Mouse (Mus musculus) thymus, postnatal 0 days (tissue): ENCODE data around the gene Mnat1. TPM values are rescaled to one million over a fixed set of nuclear protein-coding genes. Genes with fewer than 3 reads are reported as not detected.
"Not testable (repeated sequence)": the region's sequence is repeated elsewhere in the genome, so short reads cannot be mapped to it uniquely, and the experiment has no call there.

Source experiments
- DNase-seq: peaks from one replicate; pipeline ENCODE4 v3.0.0-alpha.2; 2015; ENCODE audit warnings: low spot score
- polyA plus RNA-seq: library from polyadenylated mRNA; unstranded; fragments of >200 nt; fragmentation: Nextera tagmentation; extraction: Ambion mirVana; gene quantifications from 2 replicates; pipeline ENCODE4 v1.2.1, GENCODE M21; 2015

Gene Mnat1
- polyA plus RNA-seq, 1 experiment from 2014 or later = 37.5 TPM

DNA sequence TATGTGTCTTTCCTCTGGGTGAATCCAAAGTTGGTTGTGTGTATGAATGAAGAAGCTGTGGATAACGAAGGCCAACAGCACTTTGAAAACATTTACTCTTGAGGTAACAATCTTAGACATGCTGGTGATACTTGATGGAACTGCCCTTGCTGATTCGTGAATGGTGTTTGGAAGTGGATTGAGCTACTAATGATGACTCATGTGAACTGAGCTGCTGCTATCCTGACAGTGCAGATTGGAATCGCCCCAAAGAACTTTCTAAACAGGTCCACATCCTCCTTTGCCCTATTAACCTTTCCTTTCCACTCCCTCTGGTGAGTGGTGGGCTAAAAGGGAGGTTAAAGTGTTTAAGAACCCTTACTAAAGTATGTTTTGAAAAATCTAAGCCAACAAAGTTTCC lies 17.2 kb downstream of the Mnat1 start:
- DNase-seq = no peak

DNA sequence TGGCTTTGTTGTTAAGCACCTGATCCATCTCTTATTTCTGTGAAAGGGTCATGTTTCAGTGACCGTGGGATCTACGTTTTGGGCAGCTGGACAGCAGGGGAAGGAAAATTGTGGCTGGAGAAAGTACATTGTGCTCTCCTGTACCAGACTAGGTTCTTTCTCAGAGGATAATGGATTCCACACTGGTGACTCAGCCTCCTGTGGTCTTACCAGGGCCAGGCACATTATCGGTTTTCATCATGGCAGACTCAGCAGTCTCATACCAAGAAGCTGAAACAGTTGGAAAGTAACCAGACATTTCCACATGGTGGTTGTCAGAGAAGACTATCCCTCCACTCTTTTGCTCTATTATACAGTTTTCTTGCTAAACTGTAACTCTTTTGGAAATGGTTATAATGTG lies 23.7 kb downstream of the Mnat1 start:
- no peak for DNase-seq

DNA sequence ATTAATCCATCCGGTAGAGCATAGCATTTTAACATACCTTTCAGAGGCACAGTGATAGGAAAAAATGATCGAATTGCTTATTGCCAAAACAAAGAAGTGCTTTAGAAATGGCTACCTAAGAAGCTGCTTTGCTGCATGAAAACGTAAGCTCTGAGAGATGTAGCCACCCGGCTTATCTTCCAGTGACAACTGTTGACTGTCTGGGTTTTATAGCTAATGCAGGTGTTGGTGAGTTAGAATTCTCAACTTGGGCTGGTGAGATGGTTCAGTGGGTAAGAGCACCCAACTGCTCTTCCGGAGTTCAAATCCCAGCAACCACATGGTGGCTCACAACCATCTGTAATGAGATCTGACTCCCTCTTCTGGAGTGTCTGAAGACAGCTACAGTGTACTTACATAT lies 27.5 kb downstream of the Mnat1 start:
- DNase-seq = not testable (repeated sequence)

DNA sequence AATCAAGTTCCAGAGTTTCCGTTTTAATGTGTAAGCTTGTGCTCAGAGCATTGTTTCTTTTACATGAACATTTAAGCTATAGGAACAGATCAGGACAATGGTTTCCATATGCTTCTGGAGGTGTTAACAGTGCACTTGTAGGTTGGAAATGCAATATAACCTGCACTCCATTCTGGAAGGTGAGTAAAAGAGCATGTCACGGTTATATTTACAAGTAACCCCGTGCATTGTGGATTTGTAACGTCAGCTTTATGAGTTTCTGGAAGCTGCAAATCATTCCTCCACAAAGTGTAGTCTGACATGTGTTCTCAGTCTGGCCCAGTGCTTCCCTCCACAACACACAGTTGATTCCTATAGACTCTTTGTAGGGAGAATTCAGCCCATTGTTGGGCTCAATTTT lies 30.6 kb downstream of the Mnat1 start:
- DNase-seq = no peak

DNA sequence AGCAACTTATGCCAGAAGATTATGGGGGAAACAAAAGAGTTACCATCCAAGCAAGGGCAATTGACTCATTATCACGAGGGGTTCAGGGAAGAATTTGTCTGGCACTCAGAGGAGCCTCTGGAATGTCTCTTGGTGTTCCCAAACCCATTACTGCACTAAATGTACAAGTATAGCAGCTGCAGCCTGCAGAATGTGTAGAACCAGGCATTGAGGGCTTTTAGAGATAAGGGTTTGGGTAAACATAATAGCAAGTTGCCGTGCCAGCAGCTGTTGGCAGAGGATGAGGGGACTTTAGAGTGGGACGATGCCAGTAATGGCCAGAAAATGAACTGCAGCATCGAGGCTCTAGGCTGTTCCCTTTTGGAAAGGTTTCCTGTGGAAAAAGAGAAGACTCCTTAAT lies 36.8 kb downstream of the Mnat1 start:
- DNase-seq = no peak

DNA sequence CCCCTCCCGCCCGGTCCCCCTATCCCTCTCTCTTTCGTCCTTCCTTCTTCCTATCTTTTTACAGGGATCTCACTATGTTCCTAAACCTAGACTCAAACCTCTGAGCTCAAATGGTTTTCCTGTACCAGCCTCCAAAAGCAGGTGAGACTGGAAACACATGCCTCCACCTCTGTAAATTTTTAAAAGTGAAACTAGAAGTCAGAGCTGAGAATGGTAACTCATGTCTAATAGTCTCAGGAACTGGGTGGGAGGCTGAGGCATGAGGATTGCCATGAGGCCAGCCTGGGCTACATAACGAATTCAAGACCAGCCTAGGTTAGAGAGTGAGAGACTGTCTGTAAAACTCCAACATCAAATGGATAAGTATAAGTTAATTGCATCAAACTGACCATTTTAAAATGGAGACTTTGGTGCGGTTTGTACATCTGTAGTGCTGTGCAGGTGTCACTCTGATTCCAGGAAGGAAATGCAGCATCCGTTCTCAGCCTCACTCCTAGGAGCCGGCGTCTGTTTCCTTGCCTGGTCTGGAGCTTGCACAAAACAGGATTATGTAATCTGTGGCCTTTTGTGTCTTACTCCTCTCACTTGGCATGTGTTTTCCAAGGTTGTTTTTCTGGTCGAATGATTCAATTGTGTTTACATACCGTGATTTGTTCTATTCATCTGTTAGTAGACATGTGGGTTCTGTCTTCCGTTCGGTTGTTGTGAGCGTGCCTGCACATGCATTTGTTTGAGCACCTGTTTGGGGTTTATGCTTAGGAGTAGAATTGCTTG lies 39.1 kb downstream of the Mnat1 start:
- peak; percentile 52 for DNase-seq

DNA sequence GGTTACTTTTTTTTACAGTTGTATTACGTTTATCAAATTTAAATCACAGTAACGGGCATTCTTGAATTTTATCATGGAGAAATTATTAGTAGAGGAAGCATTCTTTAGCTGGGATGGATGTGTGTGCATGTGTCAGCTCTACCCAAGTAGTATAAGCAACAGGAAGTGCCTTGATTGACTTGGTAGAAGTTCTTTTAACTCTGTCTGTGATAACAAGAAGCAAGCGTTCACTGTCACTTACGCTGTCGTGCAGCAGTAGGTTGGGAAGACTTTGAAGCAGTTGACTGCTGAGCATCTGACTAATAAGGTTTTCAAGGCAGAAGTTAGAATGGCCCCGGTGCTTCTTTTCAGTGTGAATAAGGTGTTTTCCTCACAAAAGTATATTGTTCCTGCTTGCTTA lies 47.3 kb downstream of the Mnat1 start:
- peak; percentile 7 for DNase-seq

DNA sequence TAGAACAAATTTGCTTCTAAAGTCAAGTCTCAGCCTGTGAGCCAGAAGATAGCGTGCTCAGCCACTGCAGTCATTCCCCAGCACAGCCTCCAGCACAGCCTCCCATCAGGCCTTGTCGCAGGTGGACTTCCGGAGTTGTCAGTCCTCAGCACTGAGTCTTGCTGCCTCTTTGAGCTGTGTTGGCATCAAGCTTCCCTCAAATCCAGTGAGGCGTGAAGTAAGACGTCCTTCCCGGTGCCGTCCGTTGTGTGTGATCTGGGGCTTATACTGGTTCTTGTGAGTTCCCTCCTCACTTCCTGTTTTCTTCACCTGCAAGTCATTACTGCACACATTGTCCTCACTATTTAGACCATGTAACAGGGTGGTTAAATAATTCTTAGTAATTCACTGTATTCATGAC lies 60.4 kb downstream of the Mnat1 start:
- no peak for DNase-seq

DNA sequence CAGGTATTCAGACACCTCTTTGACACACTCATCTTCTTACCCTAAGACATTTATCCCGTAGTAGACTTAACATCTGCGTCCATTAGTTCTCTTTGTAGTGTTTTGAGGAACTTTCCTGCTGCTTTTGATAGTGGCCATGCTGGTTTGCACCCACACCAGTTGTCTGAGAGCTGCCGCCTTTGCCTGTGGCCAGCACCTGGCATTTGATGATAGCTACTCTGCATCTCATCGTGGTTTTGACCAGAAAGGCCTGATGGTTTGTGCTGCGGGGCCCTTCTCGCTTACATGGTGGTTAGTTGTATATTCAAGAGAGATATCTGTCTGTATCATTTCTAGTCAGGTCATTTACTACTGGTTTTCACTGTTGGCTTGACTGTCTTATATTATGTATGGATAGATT lies 73.8 kb downstream of the Mnat1 start:
- DNase-seq = no peak

DNA sequence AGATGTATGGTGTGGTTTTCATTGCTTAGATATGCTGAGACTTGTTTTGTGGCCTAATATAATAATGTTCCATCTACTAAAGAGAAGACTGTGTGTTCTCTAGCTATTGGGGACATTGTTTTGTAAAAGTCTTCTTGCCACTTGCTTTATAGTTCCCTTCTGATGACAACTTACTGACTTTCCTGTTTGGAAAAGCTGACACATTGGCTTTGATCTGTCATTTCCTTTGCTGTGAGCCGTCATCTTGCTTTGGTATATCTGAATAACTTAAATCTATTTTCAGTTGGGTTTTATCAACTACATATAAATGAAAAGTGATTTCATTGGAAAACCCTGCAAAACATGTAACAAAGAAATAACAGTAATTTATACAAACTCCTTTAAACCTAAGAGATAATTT lies 74.9 kb downstream of the Mnat1 start:
- DNase-seq = no peak

DNA sequence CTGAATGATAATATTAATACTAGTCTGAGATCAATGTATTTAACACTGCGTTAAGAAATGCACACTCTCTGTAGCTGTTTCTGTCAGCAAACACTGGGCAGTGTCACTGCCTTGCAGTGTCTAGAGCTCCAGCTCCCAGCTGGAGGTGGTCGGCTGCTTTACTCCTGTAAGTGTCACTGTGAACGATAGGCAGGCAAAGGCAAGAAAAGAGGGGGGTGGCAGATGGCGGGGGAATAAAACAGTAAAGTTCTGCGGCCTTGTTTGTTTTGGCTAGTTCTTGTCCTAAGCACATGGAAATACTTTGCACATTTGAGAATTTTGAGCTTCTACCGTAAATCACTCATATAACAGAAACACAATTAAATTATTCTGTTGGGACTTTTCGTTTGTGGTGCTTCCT lies 75.9 kb downstream of the Mnat1 start:
- no peak for DNase-seq

DNA sequence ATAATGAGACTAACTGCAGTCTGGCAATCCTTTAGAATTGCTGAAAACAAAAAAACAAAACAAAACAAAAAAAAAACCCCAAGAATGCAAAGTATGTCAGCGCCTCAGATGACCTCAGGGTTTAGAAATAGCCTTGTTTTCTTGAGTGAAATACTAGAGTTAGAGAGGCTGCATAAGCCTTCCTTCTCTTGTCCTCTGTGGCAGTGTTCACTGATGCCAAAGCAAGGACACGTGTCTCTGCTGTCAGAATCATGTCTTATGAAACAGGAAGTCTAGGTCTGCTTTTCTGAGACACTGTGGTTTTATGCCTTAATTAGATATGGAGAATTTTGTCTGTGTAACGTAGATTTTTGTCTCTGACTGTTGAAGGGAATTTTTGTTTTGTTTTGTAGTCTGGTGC lies 78.1 kb downstream of the Mnat1 start:
- DNase-seq = peak; percentile 58

DNA sequence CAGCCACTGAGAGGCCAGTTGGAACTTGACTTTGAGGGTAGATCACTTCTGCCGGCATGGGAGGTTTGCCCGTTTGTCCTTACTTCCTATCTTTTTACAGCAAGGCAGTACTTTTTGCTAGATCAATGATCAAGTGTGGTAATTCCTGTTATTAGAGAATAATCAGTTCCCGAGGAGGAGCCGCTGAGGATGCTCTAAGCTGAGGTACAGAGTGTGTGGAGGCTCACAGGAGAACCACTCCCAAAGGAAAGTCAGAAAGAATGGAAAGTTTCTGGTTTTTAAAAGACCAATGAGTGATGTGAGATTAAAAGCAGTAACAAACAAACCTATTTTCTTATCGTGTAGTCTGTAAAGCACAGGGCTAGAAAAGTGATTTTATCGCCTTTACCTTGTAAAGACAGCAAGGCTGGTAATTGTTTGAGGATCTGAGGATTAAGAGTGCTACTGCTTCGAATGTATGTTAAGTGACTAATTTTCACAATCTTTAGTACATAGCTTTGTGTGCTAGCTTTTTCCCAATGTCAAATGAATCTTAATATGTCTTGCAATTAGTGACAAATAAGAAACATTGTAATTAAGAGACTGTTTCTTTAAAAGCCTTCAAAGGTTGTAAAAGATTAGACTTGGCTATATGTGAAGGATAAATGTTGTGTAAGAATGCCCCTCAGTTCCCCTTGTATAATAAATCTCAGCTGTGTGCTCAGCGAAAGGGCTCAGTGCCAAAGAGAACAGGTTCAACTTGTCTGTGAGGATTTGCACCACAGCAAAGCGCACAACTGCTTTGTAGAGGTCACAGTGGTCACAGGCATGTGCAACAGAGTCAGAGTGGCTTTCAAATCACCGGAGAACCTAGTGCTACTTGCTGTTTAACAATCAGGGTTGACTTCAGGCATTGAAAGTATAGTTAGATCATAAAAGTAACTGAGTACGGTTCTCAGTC lies 82.5 kb downstream of the Mnat1 start:
- no peak for DNase-seq

DNA sequence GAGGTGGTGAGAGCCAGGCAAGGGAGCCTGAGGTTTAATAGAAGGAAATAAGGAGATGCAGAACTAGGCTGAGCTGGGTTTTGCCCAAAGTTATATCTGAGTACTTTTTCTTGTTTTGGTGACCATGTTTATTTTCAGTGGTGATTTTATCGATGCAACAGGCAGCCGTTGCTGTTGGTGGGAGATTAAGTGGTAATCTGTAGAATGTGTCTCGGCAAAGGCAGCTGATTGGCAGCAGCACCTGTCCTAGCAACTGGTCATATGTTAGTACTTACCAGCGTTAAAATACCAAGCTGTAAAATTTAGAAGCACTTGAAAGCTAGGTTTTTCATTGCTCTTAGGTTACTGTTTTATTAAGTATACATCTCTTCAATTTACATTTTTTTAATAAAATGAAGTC lies 83.5 kb downstream of the Mnat1 start:
- DNase-seq = no peak

DNA sequence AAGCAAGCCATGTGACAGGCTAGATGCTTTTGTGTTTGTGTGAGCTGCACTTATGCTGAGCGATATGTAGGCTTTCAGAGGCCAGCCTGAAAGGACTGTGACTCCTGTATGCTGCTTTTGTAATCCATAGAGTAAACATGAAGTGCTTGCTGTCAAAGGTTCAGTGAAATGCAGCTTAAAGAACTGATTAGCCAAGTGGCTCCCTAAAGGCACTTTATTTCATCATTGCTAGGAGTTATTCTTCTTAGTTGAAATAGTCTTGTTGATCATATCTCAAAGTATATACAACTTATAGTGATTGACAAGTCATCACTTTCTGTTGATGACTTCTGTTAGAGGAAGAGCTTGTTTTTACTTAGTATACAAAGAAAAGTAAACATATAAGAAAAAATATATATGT lies 83.9 kb downstream of the Mnat1 start:
- DNase-seq = no peak

DNA sequence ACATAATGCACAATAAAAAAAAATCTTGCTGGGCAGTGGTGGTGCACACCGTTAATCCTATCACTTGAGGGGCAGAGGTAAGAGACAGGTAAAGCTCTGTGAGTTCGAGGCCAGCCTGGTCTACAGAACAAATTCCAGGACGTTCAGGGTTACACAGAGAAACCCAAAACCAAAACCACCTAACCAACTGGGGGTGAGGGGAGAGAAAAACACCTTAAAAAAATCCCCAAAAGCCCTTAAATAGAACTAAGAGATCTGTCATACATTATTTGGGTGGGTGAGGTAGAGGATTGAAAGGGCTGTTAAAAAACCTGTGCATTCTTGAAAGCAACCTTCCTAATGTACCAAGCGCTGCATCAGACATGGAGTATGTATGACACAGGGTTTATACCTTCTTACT lies 85.0 kb downstream of the Mnat1 start:
- no peak for DNase-seq

DNA sequence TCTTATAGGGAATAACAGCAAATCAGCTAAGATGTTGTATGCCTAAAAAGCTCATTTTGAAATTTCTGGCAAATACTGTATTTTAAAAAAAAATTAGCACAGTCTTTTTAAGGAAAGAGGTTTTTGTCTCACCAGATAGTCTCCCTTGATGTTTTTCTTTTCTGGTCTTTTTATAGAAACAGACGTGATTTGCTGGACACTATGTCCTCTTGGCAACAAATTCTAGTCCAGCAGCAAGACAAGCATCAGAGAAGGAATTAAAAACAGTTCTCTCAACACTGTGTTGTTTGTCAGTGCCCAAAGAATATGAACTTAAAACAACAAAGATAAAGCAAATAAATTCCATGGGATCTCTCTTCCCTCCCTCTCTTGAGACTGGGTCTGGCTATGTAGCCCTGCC lies 85.6 kb downstream of the Mnat1 start:
- no peak for DNase-seq

DNA sequence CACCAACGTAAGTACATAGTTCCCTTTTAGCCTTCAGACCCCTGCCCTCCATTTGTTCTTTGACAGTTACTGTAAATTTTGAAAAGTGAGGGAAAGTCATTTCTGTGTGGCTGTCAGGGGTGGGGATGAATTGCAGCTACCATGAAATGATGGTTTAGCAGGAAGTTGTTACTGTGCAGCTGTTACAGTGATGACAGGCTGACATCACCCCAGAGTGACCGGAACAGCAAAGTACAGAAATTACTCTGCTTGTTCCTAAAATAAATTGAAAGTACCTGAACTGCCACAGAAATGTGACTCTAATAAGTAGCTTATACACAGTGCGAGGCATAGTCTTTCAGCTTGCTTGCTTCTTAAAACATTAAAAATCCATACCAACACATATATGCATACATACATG lies 86.9 kb downstream of the Mnat1 start:
- DNase-seq = no peak

DNA sequence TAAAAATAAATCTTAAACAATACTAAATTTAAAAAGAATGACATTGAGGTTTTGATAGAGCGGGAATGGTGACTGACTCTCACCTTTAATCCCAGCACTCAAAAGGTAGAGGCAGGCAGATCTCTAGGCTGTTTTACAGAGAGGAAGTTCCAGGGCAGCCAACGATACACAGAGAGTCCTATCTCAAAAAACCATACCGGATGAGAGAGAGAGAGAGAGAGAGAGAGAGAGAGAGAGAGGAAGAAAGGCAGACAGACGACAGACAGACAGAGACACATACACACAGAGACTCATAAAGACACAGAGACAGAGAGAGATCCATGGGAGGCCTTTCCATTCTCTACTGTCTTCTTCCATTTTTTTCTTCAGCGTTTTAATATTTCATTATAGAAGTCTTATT lies 92.3 kb downstream of the Mnat1 start:
- no peak for DNase-seq

DNA sequence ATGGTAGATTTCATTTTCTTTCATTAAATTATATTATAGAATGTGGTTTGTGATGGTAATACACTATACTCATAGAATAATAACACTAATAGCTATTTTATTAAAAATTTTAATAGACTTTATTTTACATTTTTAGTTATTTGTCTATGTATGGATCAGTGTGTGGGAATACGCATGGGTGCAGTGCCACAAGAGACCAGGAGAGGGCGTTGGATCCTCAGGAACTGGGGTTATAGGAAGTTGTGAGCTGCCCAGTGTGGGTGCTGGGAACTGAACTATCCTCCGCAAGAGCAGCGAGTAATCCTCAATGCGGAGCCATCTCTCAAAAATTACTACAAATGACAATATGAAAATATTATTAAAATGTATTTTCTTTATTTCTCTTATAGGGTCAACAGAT lies 95.1 kb downstream of the Mnat1 start:
- DNase-seq = no peak

DNA sequence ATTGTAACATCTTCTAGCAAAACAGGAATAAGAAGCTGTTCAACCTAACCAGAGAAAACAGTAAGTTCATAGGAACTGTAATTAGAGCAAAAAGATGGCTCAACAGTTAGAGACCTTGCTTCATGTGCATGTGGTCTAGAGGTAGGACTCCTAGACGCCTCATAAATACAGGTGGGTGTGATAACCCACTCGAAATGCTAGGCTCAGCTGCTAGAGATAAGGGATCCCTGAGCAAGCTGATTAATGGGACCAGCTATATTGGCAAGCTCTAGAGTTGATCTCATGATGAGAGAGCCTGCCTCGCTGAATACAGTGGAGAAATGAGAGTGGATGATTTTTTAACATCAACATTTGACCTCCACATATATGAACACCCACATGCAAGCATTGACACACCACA lies 97.7 kb downstream of the Mnat1 start:
- DNase-seq = no peak

DNA sequence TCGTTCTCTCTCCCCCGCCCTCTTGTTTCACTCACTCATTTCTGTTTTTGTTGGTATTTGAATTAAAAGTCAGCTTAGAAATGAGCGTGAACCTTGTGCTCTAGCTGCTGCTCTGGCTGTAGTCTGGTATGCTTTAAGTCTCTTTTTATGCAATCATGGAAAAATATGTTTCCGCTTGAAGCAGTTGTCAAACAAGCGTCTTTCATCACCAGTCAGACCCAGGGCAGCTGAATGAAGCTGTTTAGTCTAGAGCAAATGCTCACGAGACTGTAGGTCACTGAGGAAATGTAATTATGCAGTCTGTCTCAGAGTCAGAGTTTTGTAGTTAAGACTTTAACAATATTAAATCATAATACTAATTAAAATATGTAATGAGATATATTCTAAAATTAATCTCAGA lies 100.4 kb downstream of the Mnat1 start:
- no peak for DNase-seq

DNA sequence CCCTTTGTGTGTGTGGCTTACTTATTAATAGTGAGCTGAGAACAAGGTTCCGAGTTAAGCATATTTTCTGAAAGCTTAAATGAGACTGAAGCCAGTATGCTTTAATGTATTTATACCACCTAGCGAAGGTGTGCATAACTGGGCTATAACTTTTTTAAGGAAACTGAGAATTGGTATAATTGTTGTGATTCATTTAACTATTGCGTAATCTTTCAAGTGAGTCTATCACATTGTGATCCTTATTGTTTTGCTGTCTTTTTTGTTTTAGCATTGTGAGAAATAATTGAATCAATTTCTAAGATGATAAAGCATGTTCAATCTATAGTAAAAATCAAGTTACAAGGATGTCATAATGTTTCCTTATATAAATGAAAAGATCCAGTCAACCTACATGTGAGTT lies 104.9 kb downstream of the Mnat1 start:
- DNase-seq = no peak
